Mouse (Mus musculus) liver, embryonic 15.5 days (tissue): ENCODE results near the gene Ext2. TPM values are rescaled to one million over a fixed set of nuclear protein-coding genes. Genes with fewer than 3 reads are reported as not detected.

ENCODE experiments used
- ATAC-seq: fragments of 200-750 bp; cut with Nextera tagmentation; 2 replicates; pipeline ENCODE4 v1.8.0; 2017; ENCODE audit warnings: moderate number of reproducible peaks, mild to moderate bottlenecking, moderate library complexity; ENCODE audit not compliant: insufficient read depth
- H3K27ac ChIP-seq: fragments of 300-500 bp; sonication (generic); replicated peaks from 2 replicates; pipeline ENCODE4 v1.5.1; 2015; ENCODE audit warnings: mild to moderate bottlenecking, inconsistent platforms
- H3K27me3 ChIP-seq: fragments of 300-500 bp; sonication (generic); 2 replicates; pipeline ENCODE4 v1.6.1; 2015; ENCODE audit warnings: mild to moderate bottlenecking, inconsistent platforms
- H3K36me3 ChIP-seq: fragments of 300-500 bp; sonication (generic); replicated peaks from 2 replicates; pipeline ENCODE4 v1.6.1; 2015; ENCODE audit warnings: moderate library complexity, mild to moderate bottlenecking, inconsistent platforms
- H3K4me1 ChIP-seq: fragments of 300-500 bp; sonication (generic); replicated peaks from 2 replicates; pipeline ENCODE4 v1.6.1; 2015; ENCODE audit warnings: inconsistent platforms
- H3K4me2 ChIP-seq: fragments of 300-500 bp; sonication (generic); 2 replicates; pipeline ENCODE4 v1.6.1; 2015; ENCODE audit warnings: moderate library complexity, mild to moderate bottlenecking, inconsistent platforms
- H3K4me3 ChIP-seq: fragments of 300-500 bp; sonication (generic); replicated peaks from 2 replicates; pipeline ENCODE4 v1.5.1; 2015; ENCODE audit warnings: mild to moderate bottlenecking, inconsistent platforms
- H3K9ac ChIP-seq: fragments of 300-500 bp; sonication (generic); 2 replicates; pipeline ENCODE4 v1.6.1; 2015; ENCODE audit warnings: moderate library complexity, mild to moderate bottlenecking, inconsistent platforms
- H3K9me3 ChIP-seq: fragments of 300-500 bp; sonication (generic); replicated peaks from 2 replicates; pipeline ENCODE4 v1.6.1; 2016; ENCODE audit warnings: inconsistent platforms
- WGBS: fragments of 180-500 bp; shearing (Covaris S2); methylation state at CpG from one replicate; pipeline ENCODE4 v1.1.7; 2015; ENCODE audit warnings: mixed read lengths; ENCODE audit not compliant: insufficient replicate concordance; 5-methylcytosine and 5-hydroxymethylcytosine counted together
- polyA plus RNA-seq: library from polyadenylated mRNA; unstranded; fragments of >200 nt; fragmentation: Nextera tagmentation; extraction: Ambion mirVana; gene quantifications from 2 replicates; pipeline ENCODE4 v1.2.1, GENCODE M21; 2015

The Ext2 gene
- polyA plus RNA-seq, 1 experiment from 2014 or later, result 27.3 TPM

GRCm38 (mm10) chr2:93758298-93758697 is 64.1 kb downstream of the Ext2 start:
- H3K9me3 ChIP-seq, result no peaks in the 10 kb centered on the region
- no peak overlapping the region for H3K27ac ChIP-seq
- no peak overlapping the region for H3K4me2 ChIP-seq
- H3K4me1 ChIP-seq, result no peaks in the 10 kb centered on the region
- no peaks in the 10 kb centered on the region for H3K27me3 ChIP-seq
- 71% methylated on average over 6 of the region's 6 CpGs for WGBS
- H3K9ac ChIP-seq, result no peak overlapping the region
- no peak for ATAC-seq
- H3K4me3 ChIP-seq, result no peak overlapping the region
- peaks cover 6% of the 10 kb centered on the region; the same call in 1 of the 2 replicates for H3K36me3 ChIP-seq

GRCm38 (mm10) chr2:93754366-93754765 is 68.0 kb downstream of the Ext2 start:
- no peak for ATAC-seq
- Histone ChIP-seq H3K36me3 (no peaks in the 10 kb centered on the region), H3K4me3 (no peak overlapping the region), H3K9ac (no peak overlapping the region), H3K9me3 (no peaks in the 10 kb centered on the region), H3K4me2 (no peak overlapping the region), H3K4me1 (no peaks in the 10 kb centered on the region), H3K27ac (no peak overlapping the region), H3K27me3 (no peaks in the 10 kb centered on the region)
- 59% methylated on average over 2 of the region's 2 CpGs for WGBS

GRCm38 (mm10) chr2:93753147-93753758 is 69.1 kb downstream of the Ext2 start:
- no peak overlapping the region for H3K4me2 ChIP-seq
- no peak overlapping the region for H3K4me3 ChIP-seq
- WGBS, result 64% methylated on average over 6 of the region's 6 CpGs
- H3K4me1 ChIP-seq, result no peaks in the 10 kb centered on the region
- no peaks in the 10 kb centered on the region for H3K27me3 ChIP-seq
- no peaks in the 10 kb centered on the region for H3K9me3 ChIP-seq
- no peaks in the 10 kb centered on the region for H3K36me3 ChIP-seq
- H3K27ac ChIP-seq, result no peak overlapping the region
- H3K9ac ChIP-seq, result no peak overlapping the region
- ATAC-seq, result no peak

GRCm38 (mm10) chr2:93749709-93750108 is 72.7 kb downstream of the Ext2 start:
- WGBS, result 82% methylated on average over 4 of the region's 4 CpGs
- Histone ChIP-seq H3K4me2 (no peak overlapping the region), H3K36me3 (no peaks in the 10 kb centered on the region), H3K27me3 (no peaks in the 10 kb centered on the region), H3K27ac (no peak overlapping the region), H3K4me1 (0 out of 2 replicates have a peak, but pooled peaks cover 2% of the 10 kb centered on the region), H3K9ac (no peak overlapping the region), H3K4me3 (no peak overlapping the region), H3K9me3 (no peaks in the 10 kb centered on the region)
- ATAC-seq, result no peak

GRCm38 (mm10) chr2:93747538-93748126 is 74.7 kb downstream of the Ext2 start:
- 65% methylated on average over 5 of the region's 5 CpGs for WGBS
- ATAC-seq, result no peak
- H3K4me3 ChIP-seq, result no peak overlapping the region
- H3K4me1 ChIP-seq, result 0 out of 2 replicates have a peak, but pooled peaks cover 2% of the 10 kb centered on the region
- no peak overlapping the region for H3K27ac ChIP-seq
- no peaks in the 10 kb centered on the region for H3K9me3 ChIP-seq
- no peaks in the 10 kb centered on the region for H3K36me3 ChIP-seq
- H3K9ac ChIP-seq, result no peak overlapping the region
- H3K4me2 ChIP-seq, result no peak overlapping the region
- H3K27me3 ChIP-seq, result no peaks in the 10 kb centered on the region

- WGBS, result 68% methylated on average over 4 of the region's 4 CpGs
- Histone ChIP-seq H3K4me1 (0 out of 2 replicates have a peak, but pooled peaks cover 2% of the 10 kb centered on the region), H3K9me3 (no peaks in the 10 kb centered on the region), H3K27me3 (no peaks in the 10 kb centered on the region), H3K9ac (no peak overlapping the region), H3K4me3 (no peak overlapping the region), H3K36me3 (no peaks in the 10 kb centered on the region), H3K4me2 (no peak overlapping the region), H3K27ac (no peak overlapping the region)
- no peak for ATAC-seq
These were observed 75.7 kb downstream of the Ext2 start for GRCm38 (mm10) chr2:93746620-93747019.

- no peak overlapping the region for H3K4me2 ChIP-seq
- 0 out of 2 replicates have a peak, but pooled peaks cover 2% of the 10 kb centered on the region for H3K4me1 ChIP-seq
- no peak overlapping the region for H3K27ac ChIP-seq
- H3K9ac ChIP-seq, result no peak overlapping the region
- H3K4me3 ChIP-seq, result no peak overlapping the region
- no peaks in the 10 kb centered on the region for H3K9me3 ChIP-seq
- WGBS, result 49% methylated on average over 5 of the region's 5 CpGs
- ATAC-seq, result no peak
- H3K27me3 ChIP-seq, result no peaks in the 10 kb centered on the region
- no peaks in the 10 kb centered on the region for H3K36me3 ChIP-seq
These were observed 76.2 kb downstream of the Ext2 start for GRCm38 (mm10) chr2:93746162-93746561.

- no peaks in the 10 kb centered on the region for H3K9me3 ChIP-seq
- H3K4me3 ChIP-seq, result no peak overlapping the region
- 0 out of 2 replicates have a peak, but pooled peaks cover 2% of the 10 kb centered on the region for H3K4me1 ChIP-seq
- H3K9ac ChIP-seq, result no peak overlapping the region
- no peak overlapping the region for H3K4me2 ChIP-seq
- 62% methylated on average over 9 of the region's 9 CpGs for WGBS
- no peak overlapping the region for H3K27ac ChIP-seq
- ATAC-seq, result no peak
- H3K36me3 ChIP-seq, result no peaks in the 10 kb centered on the region
- H3K27me3 ChIP-seq, result no peaks in the 10 kb centered on the region
These were observed 76.6 kb downstream of the Ext2 start for GRCm38 (mm10) chr2:93745741-93746140.

GRCm38 (mm10) chr2:93744346-93745229 is 77.8 kb downstream of the Ext2 start:
- Histone ChIP-seq H3K36me3 (no peaks in the 10 kb centered on the region), H3K27ac (no peak overlapping the region), H3K9me3 (no peaks in the 10 kb centered on the region), H3K27me3 (no peaks in the 10 kb centered on the region), H3K4me3 (no peak overlapping the region), H3K4me2 (no peak overlapping the region), H3K9ac (no peak overlapping the region), H3K4me1 (0 out of 2 replicates have a peak, but pooled peaks cover 2% of the 10 kb centered on the region)
- 57% methylated on average over 11 of the region's 11 CpGs for WGBS
- no peak for ATAC-seq

GRCm38 (mm10) chr2:93741700-93742099 is 80.7 kb downstream of the Ext2 start:
- Histone ChIP-seq H3K4me2 (no peak overlapping the region), H3K4me3 (no peak overlapping the region), H3K27ac (no peak overlapping the region), H3K4me1 (peaks cover 4% of the 10 kb centered on the region; the same call in 1 of the 2 replicates), H3K9me3 (no peaks in the 10 kb centered on the region), H3K36me3 (no peaks in the 10 kb centered on the region), H3K9ac (no peak overlapping the region), H3K27me3 (no peaks in the 10 kb centered on the region)
- ATAC-seq, result no peak
- WGBS, result 72% methylated on average over 7 of the region's 7 CpGs

GRCm38 (mm10) chr2:93739044-93739569 is 83.3 kb downstream of the Ext2 start:
- no peak overlapping the region for H3K27ac ChIP-seq

More at GRCm38 (mm10) chr2:93739044-93739569, 83.3 kb downstream of the Ext2 start:
- ATAC-seq, result no peak
- 59% methylated on average over 5 of the region's 5 CpGs for WGBS
- no peaks in the 10 kb centered on the region for H3K36me3 ChIP-seq
- H3K9me3 ChIP-seq, result no peaks in the 10 kb centered on the region
- no peaks in the 10 kb centered on the region for H3K27me3 ChIP-seq
- H3K4me2 ChIP-seq, result no peak overlapping the region
- H3K9ac ChIP-seq, result no peak overlapping the region
- no peak overlapping the region for H3K4me3 ChIP-seq
- H3K4me1 ChIP-seq, result peaks cover 3% of the 10 kb centered on the region; the same call in 1 of the 2 replicates
